Mouse (Mus musculus): Measurements from ENCODE around the gene Uck2. TPM values are rescaled to one million over a fixed set of nuclear protein-coding genes. Genes with fewer than 3 reads are reported as not detected.

Gene Uck2
- polyA plus RNA-seq, 2 experiments = 45.7 to 69.3 TPM

DNA sequence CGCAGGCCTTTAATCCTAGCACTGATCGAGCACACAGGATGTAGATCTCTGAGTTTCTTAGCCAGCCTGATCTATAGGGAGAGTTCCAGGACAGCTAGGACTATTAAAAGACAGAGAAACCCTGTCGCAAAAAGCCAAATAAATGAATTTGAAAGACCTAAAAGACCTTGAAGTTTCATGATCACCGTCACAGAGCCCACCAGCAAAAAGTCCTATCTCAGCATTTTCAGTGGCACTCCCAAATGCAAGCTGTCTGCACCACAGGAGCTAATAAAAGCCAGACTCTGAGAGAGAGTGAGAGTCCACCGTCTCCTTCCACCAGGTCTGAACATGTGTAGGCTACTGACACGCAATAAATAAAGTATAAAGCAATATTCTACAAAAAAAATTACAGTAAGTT, 6.7 kb downstream of the Uck2 start:
- Histone ChIP-seq H3K27me3 (ENCODE audit: control insufficient read depth, insufficient read depth, low read length) (no peaks in the 10 kb centered on the region), H3K27ac (replicated peaks; ENCODE audit: low read depth, low read length) (no peak overlapping the region), H3K9ac (ENCODE audit: low read depth, low read length, severe bottlenecking) (no peak overlapping the region), H3K4me2 (replicated peaks; ENCODE audit: low read depth, low read length, severe bottlenecking) (no peak overlapping the region), H3K36me3 (ENCODE audit: control insufficient read depth, insufficient read depth, low read length) (no peaks in the 10 kb centered on the region), H3K4me3 (replicated peaks; ENCODE audit: low read length) (no peak overlapping the region), H3K4me1 (ENCODE audit: control insufficient read depth, insufficient read depth, low read length) (peaks cover 10% of the 10 kb centered on the region; the same call in 1 of the 2 replicates), H3K9me3 (ENCODE audit: control insufficient read depth, low read length) (no peaks in the 10 kb centered on the region)
- no peak for TF ChIP-seq POLR2A (IDR thresholded peaks at IDR 0.05; ENCODE audit: borderline replicate concordance, extremely low read depth, insufficient read depth, insufficient read length)
- no peak for DNase-seq (ENCODE audit: low spot score)
- no peak for ATAC-seq (ENCODE audit: low FRiP score, low read depth)
- 45% methylated on average over 6 of the region's 6 CpGs for WGBS

DNA sequence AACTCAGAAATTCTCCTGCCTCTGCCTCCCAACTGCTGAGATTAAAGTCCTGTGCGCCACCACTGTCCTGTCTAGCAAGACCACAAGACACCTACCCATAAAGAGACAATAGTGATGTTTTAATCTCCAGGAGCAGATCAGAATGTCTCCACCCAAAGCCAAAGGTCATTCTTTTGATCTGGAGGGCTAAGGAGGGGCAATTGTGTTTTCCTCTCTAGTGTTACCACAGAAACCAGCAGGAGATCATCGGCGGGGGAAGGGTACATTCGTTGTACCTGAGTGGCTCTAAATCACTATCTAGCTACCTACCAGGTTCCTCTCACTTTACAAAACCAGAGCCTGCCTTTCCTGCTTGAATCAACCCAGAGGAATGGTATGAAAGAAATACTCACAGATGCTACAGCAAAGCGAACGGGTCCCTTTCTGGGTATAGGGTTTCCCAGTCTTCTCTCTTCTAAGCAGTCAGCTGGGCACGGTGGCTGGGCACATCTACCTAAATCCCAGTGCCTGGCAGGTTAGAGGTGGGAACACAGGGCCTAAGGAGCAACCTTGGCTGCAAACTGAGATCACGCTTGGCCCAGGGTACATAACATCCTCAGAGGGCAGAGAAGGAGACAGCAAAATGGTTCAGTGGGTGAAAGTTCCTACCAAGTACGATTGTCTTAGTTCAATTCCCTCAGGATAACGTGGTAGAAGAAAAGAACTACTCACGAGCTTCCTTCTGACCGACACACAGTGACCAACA, 10.3 kb downstream of the Uck2 start:
- no peaks in the 10 kb centered on the region for H3K36me3 ChIP-seq (ENCODE audit: control insufficient read depth, insufficient read depth, low read length)
- H3K9me3 ChIP-seq (ENCODE audit: control insufficient read depth, low read length) = no peaks in the 10 kb centered on the region
- no peak overlapping the region for H3K4me3 ChIP-seq (replicated peaks; ENCODE audit: low read length)
- ATAC-seq (ENCODE audit: low FRiP score, low read depth) = no peak
- no peaks in the 10 kb centered on the region for H3K27me3 ChIP-seq (ENCODE audit: control insufficient read depth, insufficient read depth, low read length)
- no peak overlapping the region for H3K27ac ChIP-seq (replicated peaks; ENCODE audit: low read depth, low read length)
- 82% methylated on average over 12 of the region's 12 CpGs for WGBS
- peaks cover 26% of the 10 kb centered on the region for H3K4me1 ChIP-seq (ENCODE audit: control insufficient read depth, insufficient read depth, low read length)
- no peak for TF ChIP-seq POLR2A (IDR thresholded peaks at IDR 0.05; ENCODE audit: borderline replicate concordance, extremely low read depth, insufficient read depth, insufficient read length)
- no peak overlapping the region for H3K9ac ChIP-seq (ENCODE audit: low read depth, low read length, severe bottlenecking)
- no peak overlapping the region for H3K4me2 ChIP-seq (replicated peaks; ENCODE audit: low read depth, low read length, severe bottlenecking)
- DNase-seq (ENCODE audit: low spot score) = no peak

- WGBS = 71% methylated on average over 14 of the region's 14 CpGs
- TF ChIP-seq POLR2A (IDR thresholded peaks at IDR 0.05; ENCODE audit: borderline replicate concordance, extremely low read depth, insufficient read depth, insufficient read length) = no peak
- Histone ChIP-seq H3K9me3 (ENCODE audit: control insufficient read depth, low read length) (no peaks in the 10 kb centered on the region), H3K36me3 (ENCODE audit: control insufficient read depth, insufficient read depth, low read length) (no peaks in the 10 kb centered on the region), H3K27ac (replicated peaks; ENCODE audit: low read depth, low read length) (no peak overlapping the region), H3K4me3 (replicated peaks; ENCODE audit: low read length) (no peak overlapping the region), H3K4me2 (replicated peaks; ENCODE audit: low read depth, low read length, severe bottlenecking) (no peak overlapping the region), H3K4me1 (ENCODE audit: control insufficient read depth, insufficient read depth, low read length) (peaks cover 38% of the 10 kb centered on the region), H3K27me3 (ENCODE audit: control insufficient read depth, insufficient read depth, low read length) (no peaks in the 10 kb centered on the region), H3K9ac (ENCODE audit: low read depth, low read length, severe bottlenecking) (no peak overlapping the region)
- DNase-seq (ENCODE audit: low spot score) (no peak), ATAC-seq (ENCODE audit: low FRiP score, low read depth) (no peak)
Observed at GRCm38 (mm10) chr1:167273380-167274163, 11.5 kb downstream of the Uck2 start.

- H3K4me3 ChIP-seq (replicated peaks; ENCODE audit: low read length) = no peak overlapping the region
- WGBS = 39% methylated on average over 8 of the region's 8 CpGs
- H3K27ac ChIP-seq (replicated peaks; ENCODE audit: low read depth, low read length) = no peak overlapping the region
- peaks cover 42% of the 10 kb centered on the region for H3K4me1 ChIP-seq (ENCODE audit: control insufficient read depth, insufficient read depth, low read length)
- TF ChIP-seq POLR2A (IDR thresholded peaks at IDR 0.05; ENCODE audit: borderline replicate concordance, extremely low read depth, insufficient read depth, insufficient read length) = no peak
- no peaks in the 10 kb centered on the region for H3K27me3 ChIP-seq (ENCODE audit: control insufficient read depth, insufficient read depth, low read length)
- DNase-seq (ENCODE audit: low spot score) = no peak
- H3K9ac ChIP-seq (ENCODE audit: low read depth, low read length, severe bottlenecking) = no peak overlapping the region
- no peak overlapping the region for H3K4me2 ChIP-seq (replicated peaks; ENCODE audit: low read depth, low read length, severe bottlenecking)
- H3K36me3 ChIP-seq (ENCODE audit: control insufficient read depth, insufficient read depth, low read length) = no peaks in the 10 kb centered on the region
- no peaks in the 10 kb centered on the region for H3K9me3 ChIP-seq (ENCODE audit: control insufficient read depth, low read length)
- no peak for ATAC-seq (ENCODE audit: low FRiP score, low read depth)
Observed at GRCm38 (mm10) chr1:167271841-167272240, 13.3 kb downstream of the Uck2 start.

DNA sequence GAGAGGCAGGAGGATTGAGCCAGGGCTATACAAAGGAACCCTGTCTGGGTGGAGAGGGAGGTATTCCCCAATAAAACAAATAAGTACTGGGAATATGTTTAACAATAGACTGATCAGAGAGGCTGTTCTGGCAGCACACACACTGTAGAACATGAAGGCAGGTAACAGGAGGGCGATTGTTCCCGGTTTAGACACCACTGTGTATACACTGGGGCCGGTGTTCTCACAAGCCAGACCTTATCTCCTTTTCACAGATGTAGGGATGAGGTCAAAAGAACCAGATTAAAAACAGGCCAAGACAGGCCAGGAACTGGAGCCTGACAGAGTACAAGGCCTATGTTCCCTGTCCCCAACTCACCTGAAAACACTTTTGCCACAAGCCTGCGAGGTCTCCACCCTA, 13.8 kb downstream of the Uck2 start:
- no peak for TF ChIP-seq POLR2A (IDR thresholded peaks at IDR 0.05; ENCODE audit: borderline replicate concordance, extremely low read depth, insufficient read depth, insufficient read length)
- Histone ChIP-seq H3K36me3 (ENCODE audit: control insufficient read depth, insufficient read depth, low read length) (no peaks in the 10 kb centered on the region), H3K4me1 (ENCODE audit: control insufficient read depth, insufficient read depth, low read length) (peaks cover 42% of the 10 kb centered on the region), H3K4me2 (replicated peaks; ENCODE audit: low read depth, low read length, severe bottlenecking) (peak overlapping the region; percentile 42; the same call in 1 of the 2 replicates), H3K27ac (replicated peaks; ENCODE audit: low read depth, low read length) (no peak overlapping the region), H3K9ac (ENCODE audit: low read depth, low read length, severe bottlenecking) (no peak overlapping the region), H3K4me3 (replicated peaks; ENCODE audit: low read length) (no peak overlapping the region), H3K27me3 (ENCODE audit: control insufficient read depth, insufficient read depth, low read length) (no peaks in the 10 kb centered on the region), H3K9me3 (ENCODE audit: control insufficient read depth, low read length) (no peaks in the 10 kb centered on the region)
- ATAC-seq (ENCODE audit: low FRiP score, low read depth) (no peak), DNase-seq (ENCODE audit: low spot score) (no peak)
- WGBS = 44% methylated on average over 4 of the region's 4 CpGs
